Mouse (Mus musculus): Measurements from ENCODE around the gene Bri3. TPM values are rescaled to one million over a fixed set of nuclear protein-coding genes. Genes with fewer than 3 reads are reported as not detected.

Gene Bri3
- 29.3 and 44.6 TPM in 2 replicates for total RNA-seq (2014; fragmentation: Nextera tagmentation)
- 11.2 and 17.9 TPM in 2 replicates for total RNA-seq (2017)

DNA sequence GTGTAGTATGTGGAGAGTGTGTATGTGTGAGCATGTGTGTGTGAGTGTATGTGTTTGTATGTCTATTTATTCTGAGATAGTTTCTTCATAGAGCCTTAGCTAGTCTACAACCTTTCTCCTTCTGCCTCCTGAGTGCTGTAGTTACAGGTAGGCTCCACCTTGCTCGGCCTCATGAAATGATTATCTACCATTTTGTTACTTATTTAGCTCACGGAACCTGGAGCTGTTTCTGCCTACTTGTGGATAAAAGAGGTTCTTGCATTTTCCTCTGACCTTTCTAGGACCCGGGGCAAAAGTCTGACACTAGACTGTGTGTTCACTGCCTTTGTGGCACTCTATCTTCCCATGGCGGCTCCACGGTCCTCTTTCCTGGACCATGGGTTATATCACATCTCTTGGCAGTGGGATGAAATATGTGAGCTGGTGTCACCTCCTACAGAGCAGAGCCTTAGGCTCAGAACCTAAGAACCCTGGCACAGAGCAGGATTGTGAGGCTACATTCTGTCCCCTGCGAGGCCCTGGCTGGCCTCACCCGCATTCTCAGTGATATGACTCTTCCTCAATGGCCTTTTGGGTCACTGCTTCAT lies at the start of gene Bri3:
Gene Bri3, plus strand, starts transcription at position 537 of the 587 bp plus-strand sequence.
- ATAC-seq (replicated peaks; ENCODE audit: low FRiP score, low TSS enrichment, poor library complexity, severe bottlenecking), result no peak

DNA sequence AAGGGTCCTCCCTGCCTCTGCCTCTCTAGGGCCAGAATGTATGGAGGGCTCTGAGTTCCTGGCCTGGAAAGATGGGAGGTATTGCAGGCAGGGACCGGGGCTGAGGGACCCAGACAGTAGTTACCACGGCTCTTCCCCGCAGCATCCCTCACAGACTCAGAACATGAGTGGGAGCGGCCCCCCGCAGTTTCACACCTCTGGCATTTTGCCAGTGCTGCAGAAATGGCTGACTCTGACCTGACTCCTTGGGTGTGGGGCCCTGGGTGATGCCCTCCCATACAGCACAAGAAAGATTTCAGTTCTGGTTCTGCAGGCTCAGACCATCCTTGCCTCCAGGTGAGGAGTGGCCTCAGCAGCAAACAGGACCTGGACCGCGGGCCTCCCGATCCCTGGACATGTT lies 48.7 kb upstream of the Bri3 start:
- ATAC-seq (replicated peaks; ENCODE audit: low FRiP score, low TSS enrichment, poor library complexity, severe bottlenecking), result no peak

DNA sequence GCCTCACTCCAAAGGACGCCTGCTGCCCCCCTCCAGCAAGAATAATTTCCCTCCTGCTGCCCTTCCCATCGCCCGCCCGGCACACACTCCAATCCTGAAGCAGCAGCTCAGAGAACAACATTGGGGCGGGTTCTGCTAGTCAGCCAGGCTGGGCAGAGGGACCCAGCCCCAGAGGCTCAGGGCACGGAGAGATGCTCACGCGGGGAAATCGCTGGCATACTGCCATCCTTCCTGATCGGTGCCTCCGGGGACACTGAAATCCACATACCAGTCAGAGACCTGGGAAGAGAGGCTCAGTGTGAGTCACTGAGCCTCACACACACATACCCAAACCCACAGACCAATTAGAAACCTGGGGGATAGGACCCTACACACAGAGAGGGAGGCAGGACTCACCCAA lies 43.6 kb upstream of the Bri3 start:
- ATAC-seq (replicated peaks; ENCODE audit: low FRiP score, low TSS enrichment, poor library complexity, severe bottlenecking), result no peak

DNA sequence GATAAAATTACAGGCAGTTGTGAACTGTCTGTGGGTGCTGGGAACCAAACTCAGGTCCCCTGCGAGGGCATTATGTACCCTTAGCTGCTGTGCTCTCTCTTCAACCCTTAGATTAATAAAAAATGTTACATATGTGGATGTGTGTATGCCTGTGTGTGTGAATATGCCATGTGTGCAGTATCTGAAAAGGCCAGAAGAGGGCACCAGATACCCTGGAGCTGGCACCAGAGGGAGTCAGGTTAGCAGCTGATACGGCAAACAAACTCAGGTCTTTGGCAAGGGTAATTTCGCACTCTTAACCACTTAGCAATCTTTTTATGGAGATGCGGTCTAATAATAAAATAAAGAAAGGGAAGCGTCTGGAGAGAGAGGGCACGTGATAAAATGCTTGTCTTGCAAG lies 41.8 kb upstream of the Bri3 start:
- ATAC-seq (replicated peaks; ENCODE audit: low FRiP score, low TSS enrichment, poor library complexity, severe bottlenecking), result no peak

DNA sequence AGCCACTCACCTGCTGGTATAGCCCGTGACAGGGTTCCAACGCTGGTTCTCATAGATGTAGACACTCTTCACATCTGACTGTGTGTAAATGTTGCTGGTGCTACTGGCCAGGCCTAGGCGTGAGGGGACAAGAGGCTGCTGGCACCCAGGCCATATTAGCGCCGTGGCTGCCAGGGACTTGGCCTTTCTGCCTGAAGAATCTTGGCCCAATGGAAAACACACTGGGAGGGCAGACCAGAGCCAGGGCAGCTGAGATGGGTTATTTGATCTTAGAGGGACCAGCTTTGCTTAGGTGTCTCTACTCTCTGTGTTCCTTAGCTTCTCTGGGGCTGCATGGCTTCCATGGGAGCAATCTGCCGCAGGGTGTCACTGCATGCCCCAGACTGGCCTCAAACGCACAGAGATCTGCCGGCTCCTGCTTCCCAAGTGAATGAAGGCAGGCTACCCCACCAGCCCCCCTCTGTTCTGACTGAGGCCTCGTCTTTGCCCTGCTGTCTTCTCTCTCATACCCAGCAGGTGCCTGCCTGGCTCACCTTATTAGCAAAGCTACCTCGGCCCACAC lies 40.8 kb upstream of the Bri3 start:
- no peak for ATAC-seq (replicated peaks; ENCODE audit: low FRiP score, low TSS enrichment, poor library complexity, severe bottlenecking)

DNA sequence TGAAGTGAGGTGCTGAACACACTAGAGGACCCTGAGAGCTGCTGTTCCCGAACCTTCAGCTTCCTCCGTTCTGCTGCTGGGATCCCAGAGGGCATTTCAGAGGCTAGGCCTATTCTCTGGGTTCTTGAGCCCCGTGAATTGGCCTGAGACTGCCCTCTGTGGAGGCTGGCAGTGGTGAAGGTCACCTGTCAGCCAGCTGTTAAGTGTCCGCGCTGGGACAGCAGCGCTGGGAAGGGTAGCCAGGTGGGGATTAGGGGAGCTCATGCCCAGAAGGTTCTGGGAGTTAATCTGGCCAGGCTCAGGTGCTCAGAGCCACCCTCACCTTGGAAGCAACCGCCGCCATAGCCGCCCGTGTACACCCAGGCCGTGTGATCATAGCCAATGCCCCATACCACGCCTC lies 39.9 kb upstream of the Bri3 start:
- no peak for ATAC-seq (replicated peaks; ENCODE audit: low FRiP score, low TSS enrichment, poor library complexity, severe bottlenecking)

DNA sequence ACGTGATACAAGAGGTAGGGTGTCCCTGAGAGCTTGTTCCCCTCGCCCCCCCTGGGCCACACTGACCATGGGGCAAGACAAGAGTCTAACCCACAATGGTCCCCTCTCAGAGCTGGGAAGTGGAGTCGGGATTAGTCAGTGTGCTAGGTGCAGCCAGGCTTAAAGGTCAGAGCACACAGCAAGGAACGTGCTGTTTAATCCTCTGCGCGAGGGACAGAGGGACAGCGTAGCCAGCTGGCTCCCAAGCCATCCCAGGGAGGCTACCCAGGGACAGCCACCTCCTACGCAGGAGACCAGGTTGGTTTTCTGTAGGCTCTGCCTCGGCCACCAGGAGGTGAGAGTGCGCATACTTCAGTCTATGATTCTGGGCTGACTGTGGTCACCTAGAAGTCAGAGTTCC lies 39.3 kb upstream of the Bri3 start:
- no peak for ATAC-seq (replicated peaks; ENCODE audit: low FRiP score, low TSS enrichment, poor library complexity, severe bottlenecking)

DNA sequence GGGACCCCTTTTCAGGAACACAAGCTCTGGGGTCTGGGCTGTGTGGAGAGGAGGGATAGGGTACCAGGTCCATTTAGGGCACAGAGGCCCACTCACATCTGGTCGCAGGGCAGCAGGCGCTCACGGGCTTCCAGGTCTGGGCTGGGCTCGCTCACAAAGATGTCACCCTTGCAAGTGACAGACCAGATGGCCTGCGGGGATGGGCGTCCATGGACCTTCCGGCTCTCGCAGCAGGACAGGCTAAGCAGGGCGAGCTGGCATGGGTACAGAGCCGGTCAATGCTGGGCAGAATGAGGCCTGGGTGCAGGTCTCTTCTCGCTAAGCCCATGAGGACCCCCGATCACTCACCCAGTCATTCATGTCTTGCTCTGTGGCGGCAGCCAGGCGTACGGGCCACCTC lies 38.2 kb upstream of the Bri3 start:
- ATAC-seq (replicated peaks; ENCODE audit: low FRiP score, low TSS enrichment, poor library complexity, severe bottlenecking), result no peak

DNA sequence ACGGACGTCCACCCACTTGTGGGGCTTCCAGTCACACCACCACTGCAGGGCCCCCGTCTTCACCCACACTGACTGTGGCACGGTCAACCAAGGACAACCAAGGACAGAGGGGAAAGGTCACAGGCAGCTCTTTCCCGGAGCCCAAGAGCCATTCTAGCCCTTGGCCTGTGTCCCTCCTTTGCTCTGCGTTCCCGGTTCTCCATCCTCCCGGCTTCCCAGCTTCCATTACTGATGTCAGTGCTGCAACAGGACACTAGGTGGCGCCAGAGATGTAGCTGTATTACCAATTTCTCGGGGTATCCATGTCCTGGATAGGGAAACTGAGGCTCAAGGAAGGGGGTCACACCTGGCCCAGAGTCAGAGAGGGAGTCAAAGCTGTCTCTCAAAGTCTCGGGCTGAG lies 36.8 kb upstream of the Bri3 start:
- ATAC-seq (replicated peaks; ENCODE audit: low FRiP score, low TSS enrichment, poor library complexity, severe bottlenecking), result no peak; the same call in 1 of the 2 replicates

DNA sequence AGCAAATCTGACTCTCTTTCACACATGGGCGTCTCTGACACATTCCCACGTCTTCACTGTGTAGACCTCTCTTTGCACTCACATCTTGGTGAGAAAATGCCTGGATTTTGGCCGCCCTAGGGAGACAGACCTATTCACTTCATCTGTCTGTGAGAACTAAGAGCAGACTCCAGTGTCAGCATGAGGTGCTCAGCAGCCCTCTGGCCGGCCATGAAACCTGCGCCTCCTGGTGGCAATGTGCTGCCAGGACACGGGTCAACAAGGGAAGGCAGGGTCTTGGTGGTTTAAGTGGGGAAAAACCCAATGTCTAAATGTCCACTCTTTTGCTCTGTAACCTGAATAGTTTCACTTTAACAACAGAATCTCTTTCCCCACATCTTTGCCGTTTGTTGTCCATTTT lies 29.8 kb upstream of the Bri3 start:
- peak; percentile 79 for ATAC-seq (replicated peaks; ENCODE audit: low FRiP score, low TSS enrichment, poor library complexity, severe bottlenecking)

DNA sequence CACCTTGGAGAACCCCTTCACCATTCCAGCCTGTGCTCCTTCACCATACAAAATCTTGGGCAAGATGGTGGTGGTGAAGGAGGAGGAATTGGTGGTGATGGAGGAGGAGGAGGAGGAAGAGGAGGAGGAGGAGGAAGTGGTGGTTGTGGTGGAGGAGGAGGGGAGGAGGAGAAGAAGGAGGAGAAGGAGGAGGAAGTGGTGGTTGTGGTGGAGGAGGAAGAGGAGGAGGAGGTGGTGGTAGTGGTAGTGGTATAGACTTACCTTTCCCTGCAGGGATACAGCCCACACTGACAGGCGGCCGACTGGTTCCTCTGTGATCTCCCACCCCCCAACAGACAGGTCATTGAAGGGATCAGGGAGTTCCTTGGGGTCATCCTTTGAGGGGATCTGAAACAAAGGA lies 28.2 kb upstream of the Bri3 start:
- no peak for ATAC-seq (replicated peaks; ENCODE audit: low FRiP score, low TSS enrichment, poor library complexity, severe bottlenecking)

DNA sequence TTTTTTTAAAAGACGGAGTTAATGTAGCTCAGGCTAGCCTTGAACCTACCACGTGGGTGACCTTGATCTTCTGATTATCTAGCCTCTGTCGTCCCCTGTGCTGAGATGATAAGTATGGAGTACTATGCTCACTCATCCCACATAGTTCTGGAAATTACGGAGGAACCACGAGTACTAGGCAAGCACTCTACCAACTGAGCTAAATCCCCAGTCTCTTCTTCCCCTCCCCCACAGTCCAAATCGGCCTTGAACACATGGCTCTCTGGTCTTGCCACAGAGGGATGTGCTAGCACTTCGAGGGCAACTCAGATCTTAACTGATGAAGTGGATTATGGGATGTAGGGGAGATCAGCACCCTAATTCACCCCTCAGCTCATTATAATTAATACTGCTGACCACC lies 26.2 kb upstream of the Bri3 start:
- no peak for ATAC-seq (replicated peaks; ENCODE audit: low FRiP score, low TSS enrichment, poor library complexity, severe bottlenecking)

DNA sequence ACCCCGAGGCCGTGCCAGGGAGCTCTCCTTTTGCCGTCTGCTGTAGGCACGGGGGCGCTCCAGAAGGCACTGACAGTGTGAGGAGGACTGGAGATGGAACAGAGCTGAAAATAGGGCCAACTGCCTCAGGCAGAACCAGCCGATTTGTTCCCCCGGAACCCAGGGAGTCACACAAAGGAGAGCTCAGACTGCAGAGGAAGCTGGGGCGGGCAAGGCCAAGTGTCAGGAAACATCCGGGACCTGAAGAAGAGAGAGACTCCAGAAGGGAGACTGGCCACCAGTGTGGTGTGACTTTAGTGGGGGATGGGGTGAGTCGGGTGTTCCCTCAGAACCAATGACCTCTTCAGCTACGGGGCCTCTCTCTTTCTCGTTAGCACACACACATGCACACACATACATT lies 24.9 kb upstream of the Bri3 start:
- ATAC-seq (replicated peaks; ENCODE audit: low FRiP score, low TSS enrichment, poor library complexity, severe bottlenecking), result no peak

DNA sequence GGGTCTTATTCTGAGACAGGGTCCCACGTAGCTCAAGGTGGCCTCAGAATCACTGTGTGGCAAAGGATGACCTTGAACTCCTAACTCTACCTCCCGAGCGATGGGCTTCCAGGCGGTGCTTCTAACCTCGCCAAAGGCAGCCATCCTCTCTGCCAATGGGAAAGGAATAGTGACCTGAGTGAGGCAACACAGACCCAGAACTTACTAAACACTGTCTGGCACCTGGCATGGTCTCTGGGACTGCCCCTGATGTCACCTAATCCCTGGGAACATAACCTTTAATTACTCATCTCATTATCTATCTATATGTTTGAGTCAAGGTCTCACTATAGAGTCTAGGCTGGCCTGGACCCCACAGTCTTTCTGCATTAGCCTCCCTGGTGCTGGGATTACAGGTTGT lies 24.3 kb upstream of the Bri3 start:
- no peak for ATAC-seq (replicated peaks; ENCODE audit: low FRiP score, low TSS enrichment, poor library complexity, severe bottlenecking)

DNA sequence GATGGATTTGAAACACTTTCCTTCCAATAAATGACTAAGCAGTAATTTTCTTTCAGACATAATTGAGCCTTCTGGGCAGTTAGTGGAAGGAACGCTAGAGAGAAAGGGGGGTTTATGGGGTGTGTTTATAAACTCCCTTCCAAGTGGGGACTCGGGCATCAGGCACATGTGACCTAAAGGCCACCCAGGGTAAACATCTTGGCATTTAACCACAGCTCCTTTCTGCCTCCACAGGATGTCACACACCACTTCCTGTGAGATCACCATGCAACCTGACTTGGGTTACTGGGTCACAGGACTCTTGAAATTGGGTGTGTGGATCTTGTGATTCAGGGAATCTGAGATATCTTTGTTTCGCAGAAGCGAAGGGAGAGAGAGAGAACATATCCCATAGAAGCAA lies 22.9 kb upstream of the Bri3 start:
- ATAC-seq (replicated peaks; ENCODE audit: low FRiP score, low TSS enrichment, poor library complexity, severe bottlenecking), result no peak

DNA sequence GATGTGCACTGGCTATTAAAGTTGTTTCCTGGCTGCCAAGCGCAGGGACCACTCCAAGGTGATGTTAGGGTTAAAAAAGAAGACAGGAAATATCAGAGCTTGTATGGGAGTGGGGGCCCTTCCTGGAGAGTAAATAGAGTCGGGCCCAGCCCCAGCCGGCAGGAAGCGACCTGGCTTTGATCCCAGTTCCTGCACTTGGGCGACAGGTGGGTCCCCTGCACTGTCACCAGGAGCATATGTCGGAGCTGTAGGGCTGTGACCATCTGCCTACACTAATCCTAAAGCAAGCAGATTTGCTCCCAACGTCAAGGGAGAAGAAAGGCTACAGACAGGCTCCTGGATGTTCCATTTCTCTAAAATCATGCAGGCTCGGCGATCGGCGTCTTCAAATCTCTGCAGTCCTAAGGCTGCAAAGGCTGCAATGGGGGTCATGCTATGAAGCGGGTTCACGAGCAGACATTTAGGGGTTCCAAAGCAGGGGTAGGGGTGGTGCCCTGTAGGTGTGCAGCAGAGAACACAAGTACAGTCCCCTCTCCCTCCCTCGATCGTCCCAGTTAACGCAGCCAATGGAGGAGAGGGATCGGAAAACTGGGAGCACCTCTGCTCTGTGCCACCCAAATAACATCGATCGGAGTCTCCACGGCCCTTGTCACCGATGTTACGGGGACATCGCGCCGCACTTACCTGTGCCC lies 21.3 kb upstream of the Bri3 start:
- peak; percentile 21 for ATAC-seq (replicated peaks; ENCODE audit: low FRiP score, low TSS enrichment, poor library complexity, severe bottlenecking)

DNA sequence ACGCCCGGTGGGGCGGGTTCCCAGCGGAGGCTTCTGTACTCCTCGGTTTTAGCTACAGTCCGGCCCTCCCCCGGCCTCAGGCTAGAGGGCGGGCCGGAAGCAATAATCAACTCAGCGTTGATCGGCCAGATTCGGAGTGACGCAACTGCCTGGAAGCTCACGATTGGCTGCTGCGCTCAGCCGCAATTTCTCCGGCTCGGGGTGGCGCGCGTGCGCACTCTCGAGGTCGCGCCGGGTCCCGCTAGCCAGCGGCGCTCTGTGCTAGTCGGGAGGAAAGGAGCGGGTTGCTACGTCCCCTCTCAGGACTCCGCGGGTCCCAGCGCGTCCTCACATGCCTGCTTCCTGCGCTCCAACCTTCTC lies 20.8 kb upstream of the Bri3 start, which contains the start of gene Tecpr1:
Gene Tecpr1, minus strand, starts transcription at position 113 of the 360 bp plus-strand sequence.
- ATAC-seq (replicated peaks; ENCODE audit: low FRiP score, low TSS enrichment, poor library complexity, severe bottlenecking), result peak; percentile 98

DNA sequence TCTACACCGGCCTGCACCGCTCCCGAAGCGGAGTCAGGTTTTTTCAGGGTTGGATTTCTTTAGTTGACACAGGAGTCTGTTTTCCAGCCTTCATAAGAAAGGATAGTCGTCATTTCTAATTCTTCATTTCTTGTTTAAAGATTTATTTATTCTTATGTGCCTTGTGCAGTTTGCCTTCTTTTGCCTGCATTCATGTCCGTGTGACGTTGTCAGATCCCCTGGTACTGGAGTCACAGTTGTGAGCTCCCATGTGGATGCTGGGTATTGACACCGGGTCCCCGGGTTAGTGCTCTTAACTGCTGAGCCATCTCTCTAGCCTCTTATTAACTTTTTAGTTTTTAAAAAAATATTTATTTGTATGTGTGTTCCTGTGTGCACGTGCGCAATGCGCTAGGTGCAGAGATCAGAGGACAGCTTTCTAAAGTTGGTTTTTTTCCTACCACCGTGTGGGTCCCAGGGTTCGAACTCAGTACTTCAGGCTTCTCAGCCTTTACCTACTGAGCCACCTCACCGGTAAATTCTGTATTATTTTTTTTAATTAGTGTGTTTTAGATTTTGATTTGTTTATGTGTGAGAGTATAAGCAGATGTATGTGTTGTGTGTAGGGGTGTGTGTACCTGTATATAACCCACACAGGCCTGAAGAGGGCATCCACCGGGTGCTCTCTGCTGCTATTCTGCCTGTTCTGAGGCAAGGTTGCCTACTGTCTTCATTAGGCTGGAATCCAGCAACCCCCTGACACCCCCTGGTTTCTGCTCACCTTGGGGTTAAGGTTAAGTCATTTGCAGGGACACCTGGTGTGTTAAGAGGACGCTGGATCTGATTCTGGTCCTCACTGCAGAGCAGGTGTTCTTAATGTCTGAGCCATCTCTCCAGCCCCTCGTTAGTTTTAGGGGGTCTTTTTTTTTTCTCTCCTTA lies 20.1 kb upstream of the Bri3 start:
- no peak; the same call in 1 of the 2 replicates for ATAC-seq (replicated peaks; ENCODE audit: low FRiP score, low TSS enrichment, poor library complexity, severe bottlenecking)

DNA sequence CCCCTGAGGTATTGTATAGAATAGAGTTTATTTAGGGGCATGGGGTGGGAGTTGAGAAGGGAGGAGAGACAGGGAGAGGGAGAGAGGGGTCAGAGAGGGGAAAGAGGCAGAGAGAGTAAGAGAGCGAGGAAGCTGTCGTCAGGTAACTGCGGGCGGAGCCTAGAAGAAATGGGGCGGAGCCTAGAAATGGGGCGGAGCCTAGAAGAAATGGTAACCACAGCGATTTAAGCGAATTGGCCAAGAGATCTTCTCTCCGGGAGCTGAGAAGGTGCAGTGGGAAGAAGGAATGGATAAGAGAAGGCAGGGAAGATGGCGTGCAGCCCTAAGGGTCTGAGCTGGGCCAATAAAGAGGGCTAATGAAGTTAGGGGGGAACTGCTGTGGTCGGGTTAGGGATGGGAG lies 18.0 kb upstream of the Bri3 start:
- no peak for ATAC-seq (replicated peaks; ENCODE audit: low FRiP score, low TSS enrichment, poor library complexity, severe bottlenecking)

DNA sequence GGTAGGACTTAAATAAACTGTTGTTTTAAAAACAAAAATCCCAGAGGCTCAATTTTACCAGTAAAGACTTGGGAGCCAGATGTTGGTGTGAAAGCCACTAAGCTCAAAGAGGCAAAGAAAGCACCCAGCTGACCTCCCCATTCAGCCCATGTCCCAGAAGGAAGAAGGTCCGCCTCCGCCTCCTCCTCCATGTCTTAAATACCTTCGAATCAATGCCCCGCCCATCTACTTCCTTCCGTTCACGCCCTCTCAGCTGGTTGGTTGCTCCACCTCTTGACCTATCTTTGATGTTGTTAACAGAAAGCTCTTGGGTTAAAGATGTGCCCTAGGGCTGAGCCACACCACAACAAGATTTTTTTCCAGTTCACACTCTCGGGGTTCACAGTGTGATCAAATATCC lies 14.0 kb upstream of the Bri3 start:
- ATAC-seq (replicated peaks; ENCODE audit: low FRiP score, low TSS enrichment, poor library complexity, severe bottlenecking), result no peak
